Comparison of ENCODE assay signal across 12 mouse cellular contexts in genomic region chr1:34106606-34107005, GRCm38 (mm10).
A peak's percentile ranks its signal among the peaks of the same experiment; 100 is the strongest.
DNase-seq lines count a peak whose midpoint lies in the region; ATAC-seq and TF ChIP-seq lines count a peak whose summit lies in the region.
"Had no signal": no experiment of that assay in that cellular context is flagged by ENCODE, and none has a peak within 500 bp of the region (broad histone marks: within the 10 kb centered on the region; RNA-seq: fewer than 3 reads in every experiment).

No protein-coding gene starts in this region.

- H3K9ac ChIP-seq in heart, embryonic 15.5 days: no peak overlapping the region
- H3K9ac ChIP-seq in midbrain, postnatal 0 days (replicated peaks; ENCODE audit: low read length, poor library complexity, severe bottlenecking): no peak overlapping the region
- H3K9ac ChIP-seq in embryonic facial prominence, embryonic 12.5 days: no peak overlapping the region
- H3K9ac ChIP-seq in neural tube, embryonic 11.5 days (ENCODE audit: low read length): no peak overlapping the region; the same call in 1 of the 2 replicates
- H3K9ac ChIP-seq: limb, embryonic 15.5 days; lung, embryonic 15.5 days had no signal

- no peak for ATAC-seq in heart, embryonic 15.5 days (replicated peaks; ENCODE audit: insufficient number of reproducible peaks, insufficient read depth, low FRiP score, low read depth)
- no peak for ATAC-seq in midbrain, postnatal 0 days (ENCODE audit: low FRiP score)
- no peak for ATAC-seq in embryonic facial prominence, embryonic 12.5 days (ENCODE audit: insufficient number of reproducible peaks, insufficient read depth, low FRiP score, low TSS enrichment)
- ATAC-seq in neural tube, embryonic 11.5 days (ENCODE audit: insufficient read depth, low FRiP score, low TSS enrichment): no peak

- no peak overlapping the region for H3K4me3 ChIP-seq in heart, embryonic 15.5 days
- H3K4me3 ChIP-seq in midbrain, embryonic 10.5 days: peak overlapping the region; percentile 1; the same call in 1 of the 2 replicates
- no peak overlapping the region for H3K4me3 ChIP-seq in midbrain, postnatal 0 days (ENCODE audit: low read depth, low read length)
- H3K4me3 ChIP-seq in embryonic facial prominence, embryonic 12.5 days: no peak overlapping the region
- H3K4me3 ChIP-seq in neural tube, embryonic 11.5 days (ENCODE audit: low read depth, low read length): no peak overlapping the region
- H3K4me3 ChIP-seq: limb, embryonic 15.5 days; lung, embryonic 15.5 days had no signal

- no peak for TF ChIP-seq CTCF in midbrain, postnatal 0 days (IDR thresholded peaks at IDR 0.05)

- intact Hi-C loops in heart, postnatal 36 days (cut with DNase I): no loop called here

- 25% methylated on average over 8 of the region's 8 CpGs for WGBS in heart, embryonic 15.5 days
- 11% methylated on average over 8 of the region's 8 CpGs for WGBS in midbrain, embryonic 10.5 days
- 19% methylated on average over 8 of the region's 8 CpGs for WGBS in midbrain, postnatal 0 days
- WGBS in embryonic facial prominence, embryonic 12.5 days: 9% methylated on average over 8 of the region's 8 CpGs
- WGBS in neural tube, embryonic 11.5 days: 6% methylated on average over 8 of the region's 8 CpGs

- no peaks in the 10 kb centered on the region for H3K27me3 ChIP-seq in heart, embryonic 15.5 days
- H3K27me3 ChIP-seq in midbrain, embryonic 10.5 days (ENCODE audit: low read depth, poor library complexity, severe bottlenecking): no peaks in the 10 kb centered on the region
- H3K27me3 ChIP-seq in midbrain, postnatal 0 days (ENCODE audit: insufficient read depth, low read length): no peaks in the 10 kb centered on the region
- no peaks in the 10 kb centered on the region for H3K27me3 ChIP-seq in embryonic facial prominence, embryonic 12.5 days
- H3K27me3 ChIP-seq in neural tube, embryonic 11.5 days (ENCODE audit: control insufficient read depth, insufficient read depth, low read length): no peaks in the 10 kb centered on the region
- H3K27me3 ChIP-seq: limb, embryonic 15.5 days; lung, embryonic 15.5 days had no signal

- H3K36me3 ChIP-seq in heart, embryonic 15.5 days: no peaks in the 10 kb centered on the region
- H3K36me3 ChIP-seq in midbrain, embryonic 10.5 days: no peaks in the 10 kb centered on the region
- no peaks in the 10 kb centered on the region for H3K36me3 ChIP-seq in midbrain, postnatal 0 days (ENCODE audit: insufficient read depth, low read length)
- H3K36me3 ChIP-seq in embryonic facial prominence, embryonic 12.5 days: no peaks in the 10 kb centered on the region
- H3K36me3 ChIP-seq in neural tube, embryonic 11.5 days (ENCODE audit: control insufficient read depth, insufficient read depth, low read length): no peaks in the 10 kb centered on the region
- H3K36me3 ChIP-seq: limb, embryonic 15.5 days; lung, embryonic 15.5 days had no signal

- H3K4me2 ChIP-seq in heart, embryonic 15.5 days: peak overlapping the region; percentile 22
- H3K4me2 ChIP-seq in midbrain, postnatal 0 days (ENCODE audit: low read depth, low read length, poor library complexity, severe bottlenecking): no peak overlapping the region
- H3K4me2 ChIP-seq in embryonic facial prominence, embryonic 12.5 days (replicated peaks): 0 out of 2 replicates have a peak overlapping the region, but pooled peaks have one; percentile 7
- 0 out of 2 replicates have a peak overlapping the region, but pooled peaks have one; percentile 14 for H3K4me2 ChIP-seq in neural tube, embryonic 11.5 days (ENCODE audit: low read depth)
- H3K4me2 ChIP-seq: limb, embryonic 15.5 days; lung, embryonic 15.5 days had no signal

- peaks cover 49% of the 10 kb centered on the region for H3K4me1 ChIP-seq in heart, embryonic 15.5 days (replicated peaks)
- H3K4me1 ChIP-seq in midbrain, embryonic 10.5 days: peaks cover 46% of the 10 kb centered on the region
- H3K4me1 ChIP-seq in midbrain, postnatal 0 days (ENCODE audit: insufficient read depth, low read length): peaks cover 3% of the 10 kb centered on the region; the same call in 1 of the 2 replicates
- H3K4me1 ChIP-seq in embryonic facial prominence, embryonic 12.5 days: peaks cover 22% of the 10 kb centered on the region
- H3K4me1 ChIP-seq in neural tube, embryonic 11.5 days (ENCODE audit: control insufficient read depth, insufficient read depth, low read length): peaks cover 26% of the 10 kb centered on the region

- H3K27ac ChIP-seq in heart, embryonic 15.5 days: peak overlapping the region; percentile 44
- H3K27ac ChIP-seq in midbrain, embryonic 10.5 days (replicated peaks): peak overlapping the region; percentile 65; the same call in 1 of the 2 replicates
- no peak overlapping the region for H3K27ac ChIP-seq in midbrain, postnatal 0 days (ENCODE audit: low read depth, low read length)
- no peak overlapping the region for H3K27ac ChIP-seq in embryonic facial prominence, embryonic 12.5 days
- 0 out of 2 replicates have a peak overlapping the region, but pooled peaks have one; percentile 34 for H3K27ac ChIP-seq in neural tube, embryonic 11.5 days (ENCODE audit: low read depth, low read length)
- H3K27ac ChIP-seq: limb, embryonic 15.5 days; lung, embryonic 15.5 days had no signal

- no peak for DNase-seq in heart, postnatal 36 days
- DNase-seq in midbrain, embryonic 10.5 days (ENCODE audit: low spot score): peak; percentile 21
- no peak for DNase-seq in midbrain, postnatal 0 days (ENCODE audit: low spot score)
- peak; percentile 21 for DNase-seq in neural tube, embryonic 11.5 days (ENCODE audit: low spot score)
- DNase-seq in gastrocnemius, postnatal 10 days: no peak
- DNase-seq in gastrocnemius, adult 18-20 months (ENCODE audit: low spot score): no peak
- DNase-seq: layer of hippocampus, adult 9-11 months; thymus, adult 2 months had no signal

- 0 out of 2 replicates have a peak, but pooled peaks cover 2% of the 10 kb centered on the region for H3K9me3 ChIP-seq in heart, embryonic 15.5 days (replicated peaks)
- 0 out of 2 replicates have a peak, but pooled peaks cover 4% of the 10 kb centered on the region for H3K9me3 ChIP-seq in midbrain, embryonic 10.5 days (replicated peaks)
- no peaks in the 10 kb centered on the region for H3K9me3 ChIP-seq in midbrain, postnatal 0 days (ENCODE audit: low read length)
- no peaks in the 10 kb centered on the region for H3K9me3 ChIP-seq in embryonic facial prominence, embryonic 12.5 days
- H3K9me3 ChIP-seq in neural tube, embryonic 11.5 days (ENCODE audit: control insufficient read depth, low read length): no peaks in the 10 kb centered on the region
- H3K9me3 ChIP-seq: limb, embryonic 15.5 days; lung, embryonic 15.5 days had no signal

Comparison
In these comparisons a context has a peak if more than half of its experiments do, and no peak if none do; other contexts are left out.
1. H3K27ac ChIP-seq: peak in heart, embryonic 15.5 days (single experiment), midbrain, embryonic 10.5 days (single experiment) and neural tube, embryonic 11.5 days (single experiment); none in midbrain, postnatal 0 days (single experiment) and embryonic facial prominence, embryonic 12.5 days (single experiment).
2. DNase-seq: peak in midbrain, embryonic 10.5 days (single experiment) and neural tube, embryonic 11.5 days (single experiment); none in heart, postnatal 36 days (0 of 2), midbrain, postnatal 0 days (single experiment), gastrocnemius, postnatal 10 days (single experiment) and gastrocnemius, adult 18-20 months (single experiment).